Mouse (Mus musculus): ENCODE results near the gene Cnpy2. TPM values are rescaled to one million over a fixed set of nuclear protein-coding genes. Genes with fewer than 3 reads are reported as not detected.

Gene Cnpy2
- polyA plus RNA-seq, 1 experiment from 2014 or later, result 273 TPM

- Histone ChIP-seq H3K27ac (ENCODE audit: low read depth, low read length) (peak overlapping the region; percentile 94; the same call in 1 of the 2 replicates), H3K9ac (ENCODE audit: low read depth, low read length) (no peak overlapping the region), H3K4me1 (replicated peaks; ENCODE audit: control insufficient read depth, insufficient read depth, low read length) (peaks cover 3% of the 10 kb centered on the region; the same call in 1 of the 2 replicates), H3K9me3 (ENCODE audit: control insufficient read depth) (no peaks in the 10 kb centered on the region), H3K36me3 (ENCODE audit: control insufficient read depth, insufficient read depth) (no peaks in the 10 kb centered on the region; the same call in 1 of the 2 replicates), H3K4me2 (replicated peaks; ENCODE audit: low read depth) (peak overlapping the region; percentile 13; the same call in 1 of the 2 replicates), H3K27me3 (replicated peaks; ENCODE audit: control insufficient read depth, insufficient read depth, low read length) (no peaks in the 10 kb centered on the region), H3K4me3 (ENCODE audit: low read depth, low read length) (no peak overlapping the region)
- WGBS, result under 1% methylated on average over 4 of the region's 4 CpGs
- no peak for ATAC-seq
- TF ChIP-seq CTCF (IDR thresholded peaks at IDR 0.05; ENCODE audit: low read depth), result peak; percentile 91
Observed at GRCm38 (mm10) chr10:128335582-128335981, 13.3 kb downstream of the Cnpy2 start.

- H3K27me3 ChIP-seq (replicated peaks; ENCODE audit: control insufficient read depth, insufficient read depth, low read length), result no peaks in the 10 kb centered on the region
- H3K4me2 ChIP-seq (replicated peaks; ENCODE audit: low read depth), result no peak overlapping the region
- no peak for ATAC-seq
- H3K4me3 ChIP-seq (ENCODE audit: low read depth, low read length), result no peak overlapping the region
- H3K27ac ChIP-seq (ENCODE audit: low read depth, low read length), result peak overlapping the region; percentile 94
- H3K9ac ChIP-seq (ENCODE audit: low read depth, low read length), result no peak overlapping the region
- H3K4me1 ChIP-seq (replicated peaks; ENCODE audit: control insufficient read depth, insufficient read depth, low read length), result peaks cover 3% of the 10 kb centered on the region; the same call in 1 of the 2 replicates
- no peaks in the 10 kb centered on the region; the same call in 1 of the 2 replicates for H3K36me3 ChIP-seq (ENCODE audit: control insufficient read depth, insufficient read depth)
- H3K9me3 ChIP-seq (ENCODE audit: control insufficient read depth), result no peaks in the 10 kb centered on the region
- no peak for TF ChIP-seq CTCF (IDR thresholded peaks at IDR 0.05; ENCODE audit: low read depth)
- 62% methylated on average over 3 of the region's 3 CpGs for WGBS
Observed at GRCm38 (mm10) chr10:128336195-128336594, 13.9 kb downstream of the Cnpy2 start.

- TF ChIP-seq CTCF (IDR thresholded peaks at IDR 0.05; ENCODE audit: low read depth), result no peak
- Histone ChIP-seq H3K27me3 (replicated peaks; ENCODE audit: control insufficient read depth, insufficient read depth, low read length) (no peaks in the 10 kb centered on the region), H3K4me2 (replicated peaks; ENCODE audit: low read depth) (peak overlapping the region; percentile 82), H3K36me3 (ENCODE audit: control insufficient read depth, insufficient read depth) (no peaks in the 10 kb centered on the region; the same call in 1 of the 2 replicates), H3K4me3 (ENCODE audit: low read depth, low read length) (no peak overlapping the region), H3K4me1 (replicated peaks; ENCODE audit: control insufficient read depth, insufficient read depth, low read length) (peaks cover 3% of the 10 kb centered on the region; the same call in 1 of the 2 replicates), H3K27ac (ENCODE audit: low read depth, low read length) (peak overlapping the region; percentile 94), H3K9me3 (ENCODE audit: control insufficient read depth) (no peaks in the 10 kb centered on the region), H3K9ac (ENCODE audit: low read depth, low read length) (no peak overlapping the region)
- WGBS, result 61% methylated on average over 3 of the region's 3 CpGs
- no peak for ATAC-seq
Observed at GRCm38 (mm10) chr10:128336597-128336996, 14.3 kb downstream of the Cnpy2 start.

- peak within 1 kb of the TSS; percentile 94 for H3K27ac ChIP-seq (ENCODE audit: low read depth, low read length)
- peaks cover 3% of the 10 kb centered on the region; the same call in 1 of the 2 replicates for H3K4me1 ChIP-seq (replicated peaks; ENCODE audit: control insufficient read depth, insufficient read depth, low read length)
- H3K4me3 ChIP-seq (ENCODE audit: low read depth, low read length), result peak within 1 kb of the TSS; percentile 62
- no peaks in the 10 kb centered on the region; the same call in 1 of the 2 replicates for H3K36me3 ChIP-seq (ENCODE audit: control insufficient read depth, insufficient read depth)
- under 1% methylated on average over 61 of the region's 61 CpGs for WGBS
- 0 out of 2 replicates have a peak, but pooled peaks have one; percentile 2 for TF ChIP-seq CTCF (IDR thresholded peaks at IDR 0.05; ENCODE audit: low read depth)
- peak within 1 kb of the TSS; percentile 82 for H3K9ac ChIP-seq (ENCODE audit: low read depth, low read length)
- no peaks in the 10 kb centered on the region for H3K27me3 ChIP-seq (replicated peaks; ENCODE audit: control insufficient read depth, insufficient read depth, low read length)
- peak within 1 kb of the TSS; percentile 82 for H3K4me2 ChIP-seq (replicated peaks; ENCODE audit: low read depth)
- H3K9me3 ChIP-seq (ENCODE audit: control insufficient read depth), result no peaks in the 10 kb centered on the region
- ATAC-seq, result peak; percentile 92
Observed at GRCm38 (mm10) chr10:128337306-128338181, 15.3 kb downstream of the Cnpy2 start, which contains the start of gene Cs. TSS of gene Cs (plus strand) at chr10:128337734.

GRCm38 (mm10) chr10:128338415-128338814 lies 16.2 kb downstream of the Cnpy2 start:
- no peaks in the 10 kb centered on the region; the same call in 1 of the 2 replicates for H3K36me3 ChIP-seq (ENCODE audit: control insufficient read depth, insufficient read depth)
- no peak for TF ChIP-seq CTCF (IDR thresholded peaks at IDR 0.05; ENCODE audit: low read depth)
- ATAC-seq, result peak; percentile 35
- H3K27me3 ChIP-seq (replicated peaks; ENCODE audit: control insufficient read depth, insufficient read depth, low read length), result no peaks in the 10 kb centered on the region
- H3K27ac ChIP-seq (ENCODE audit: low read depth, low read length), result peak overlapping the region; percentile 94
- H3K4me2 ChIP-seq (replicated peaks; ENCODE audit: low read depth), result peak overlapping the region; percentile 82
- 8% methylated on average over 5 of the region's 5 CpGs for WGBS
- peak overlapping the region; percentile 62 for H3K4me3 ChIP-seq (ENCODE audit: low read depth, low read length)
- no peaks in the 10 kb centered on the region for H3K9me3 ChIP-seq (ENCODE audit: control insufficient read depth)
- H3K4me1 ChIP-seq (replicated peaks; ENCODE audit: control insufficient read depth, insufficient read depth, low read length), result peaks cover 3% of the 10 kb centered on the region; the same call in 1 of the 2 replicates
- peak overlapping the region; percentile 82 for H3K9ac ChIP-seq (ENCODE audit: low read depth, low read length)

GRCm38 (mm10) chr10:128338948-128339347 lies 16.7 kb downstream of the Cnpy2 start:
- peak overlapping the region; percentile 62 for H3K4me3 ChIP-seq (ENCODE audit: low read depth, low read length)
- WGBS, result 54% methylated on average over 2 of the region's 2 CpGs

More at GRCm38 (mm10) chr10:128338948-128339347, 16.7 kb downstream of the Cnpy2 start:
- Histone ChIP-seq H3K36me3 (ENCODE audit: control insufficient read depth, insufficient read depth) (no peaks in the 10 kb centered on the region; the same call in 1 of the 2 replicates), H3K9ac (ENCODE audit: low read depth, low read length) (peak overlapping the region; percentile 82; the same call in 1 of the 2 replicates), H3K27ac (ENCODE audit: low read depth, low read length) (peak overlapping the region; percentile 94), H3K4me2 (replicated peaks; ENCODE audit: low read depth) (peak overlapping the region; percentile 82), H3K27me3 (replicated peaks; ENCODE audit: control insufficient read depth, insufficient read depth, low read length) (no peaks in the 10 kb centered on the region), H3K9me3 (ENCODE audit: control insufficient read depth) (no peaks in the 10 kb centered on the region), H3K4me1 (replicated peaks; ENCODE audit: control insufficient read depth, insufficient read depth, low read length) (peaks cover 3% of the 10 kb centered on the region; the same call in 1 of the 2 replicates)
- TF ChIP-seq CTCF (IDR thresholded peaks at IDR 0.05; ENCODE audit: low read depth), result no peak
- no peak for ATAC-seq

All from intestine, postnatal 0 days (tissue).